Mouse (Mus musculus): ENCODE data around the gene Vhl.

DNA sequence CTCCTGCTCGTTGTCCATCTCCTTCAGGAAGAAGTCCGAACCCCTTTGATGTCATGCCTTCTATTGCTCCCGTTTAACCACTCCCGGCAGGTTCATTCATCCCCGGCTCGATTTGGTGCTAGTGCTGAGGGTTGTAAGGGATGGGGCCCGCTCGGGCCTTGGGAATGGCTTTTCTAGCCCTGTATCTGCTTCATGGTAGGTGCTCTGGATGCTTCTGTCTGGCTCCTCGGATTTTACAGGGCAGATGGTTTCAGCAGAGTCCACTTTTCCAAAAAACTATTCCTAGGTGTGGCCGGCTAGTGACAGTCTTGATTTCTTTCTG is 18.6 kb upstream of the Vhl start:
- TF ChIP-seq EP300 (optimal IDR thresholded peaks at IDR 0.05) = no peak
- TF ChIP-seq CTCF (IDR thresholded peaks at IDR 0.05; ENCODE audit: low read depth) = no peak

Measured in stomach, postnatal 0 days (tissue).